Mouse (Mus musculus): Measurements from ENCODE around the gene Foxm1. TPM values are rescaled to one million over a fixed set of nuclear protein-coding genes. Genes with fewer than 3 reads are reported as not detected.
"Not testable (repeated sequence)": the region's sequence is repeated elsewhere in the genome, so short reads cannot be mapped to it uniquely, and the experiment has no call there.

Foxm1 gene
- total and polyA plus RNA-seq, 2 experiments from 2014 or later: 3.9 to 7.3 TPM

- Histone ChIP-seq H3K4me2 (ENCODE audit: low read depth) (no peak within 1 kb of the TSS), H3K27me3 (ENCODE audit: insufficient read depth, low read length) (no peaks in the 10 kb centered on the region), H3K9me3 (ENCODE audit: low read length) (no peaks in the 10 kb centered on the region), H3K36me3 (ENCODE audit: insufficient read depth) (peaks cover 3% of the 10 kb centered on the region; the same call in 1 of the 2 replicates), H3K9ac (no peak within 1 kb of the TSS), H3K27ac (ENCODE audit: low read depth, low read length) (no peak within 1 kb of the TSS), H3K4me3 (ENCODE audit: low read depth, low read length) (no peak within 1 kb of the TSS), H3K4me1 (ENCODE audit: insufficient read depth) (no peaks in the 10 kb centered on the region)
- TF ChIP-seq CTCF (IDR thresholded peaks at IDR 0.05; ENCODE audit: low read depth): no peak
- ATAC-seq (peak; percentile 91), DNase-seq (peak; percentile 40)
- WGBS: 8% methylated on average over 6 of the region's 6 CpGs
These were observed 12.4 kb downstream of the Foxm1 start, which contains the start of the genes Tex52 and Gm44596 for GRCm38 (mm10) chr6:128375192-128375591. Gene Tex52, plus strand, starts transcription at chr6:128375456. Gene Gm44596, plus strand, starts transcription at chr6:128375503.

- Histone ChIP-seq H3K4me2 (ENCODE audit: low read depth) (no peak overlapping the region), H3K9me3 (ENCODE audit: low read length) (no peaks in the 10 kb centered on the region), H3K27me3 (ENCODE audit: insufficient read depth, low read length) (no peaks in the 10 kb centered on the region), H3K36me3 (ENCODE audit: insufficient read depth) (peaks cover 3% of the 10 kb centered on the region; the same call in 1 of the 2 replicates), H3K4me1 (ENCODE audit: insufficient read depth) (no peaks in the 10 kb centered on the region), H3K9ac (no peak overlapping the region), H3K4me3 (ENCODE audit: low read depth, low read length) (no peak overlapping the region), H3K27ac (ENCODE audit: low read depth, low read length) (no peak overlapping the region)
- ATAC-seq (no peak), DNase-seq (no peak)
- TF ChIP-seq CTCF (IDR thresholded peaks at IDR 0.05; ENCODE audit: low read depth): no peak
- 89% methylated on average over 17 of the region's 17 CpGs for WGBS
These were observed 13.8 kb downstream of the Foxm1 start for GRCm38 (mm10) chr6:128376371-128377085.

- Histone ChIP-seq H3K4me1 (ENCODE audit: insufficient read depth) (no peaks in the 10 kb centered on the region), H3K27ac (ENCODE audit: low read depth, low read length) (no peak overlapping the region), H3K4me2 (ENCODE audit: low read depth) (no peak overlapping the region), H3K9ac (no peak overlapping the region), H3K9me3 (ENCODE audit: low read length) (no peaks in the 10 kb centered on the region), H3K27me3 (ENCODE audit: insufficient read depth, low read length) (no peaks in the 10 kb centered on the region), H3K36me3 (ENCODE audit: insufficient read depth) (peaks cover under 1% of the 10 kb centered on the region; the same call in 1 of the 2 replicates), H3K4me3 (ENCODE audit: low read depth, low read length) (no peak overlapping the region)
- 86% methylated on average over 16 of the region's 16 CpGs for WGBS
- ATAC-seq (no peak), DNase-seq (no peak)
- no peak for TF ChIP-seq CTCF (IDR thresholded peaks at IDR 0.05; ENCODE audit: low read depth)
These were observed 16.9 kb downstream of the Foxm1 start for GRCm38 (mm10) chr6:128379636-128380035.

- H3K4me1 ChIP-seq (ENCODE audit: insufficient read depth); H3K4me2 ChIP-seq (ENCODE audit: low read depth); H3K36me3 ChIP-seq (ENCODE audit: insufficient read depth); H3K9ac ChIP-seq; H3K4me3 ChIP-seq (ENCODE audit: low read depth, low read length); ATAC-seq; DNase-seq; H3K27me3 ChIP-seq (ENCODE audit: insufficient read depth, low read length); H3K27ac ChIP-seq (ENCODE audit: low read depth, low read length); H3K9me3 ChIP-seq (ENCODE audit: low read length): not testable (repeated sequence)
- WGBS: 100% methylated on average over 1 of the region's 1 CpGs
- TF ChIP-seq CTCF (IDR thresholded peaks at IDR 0.05; ENCODE audit: low read depth): peak; percentile 7; the same call in 1 of the 2 replicates
These were observed 17.9 kb downstream of the Foxm1 start for GRCm38 (mm10) chr6:128380594-128381167.

- Histone ChIP-seq H3K9ac (no peak overlapping the region), H3K4me3 (ENCODE audit: low read depth, low read length) (no peak overlapping the region), H3K4me1 (ENCODE audit: insufficient read depth) (no peaks in the 10 kb centered on the region), H3K27me3 (ENCODE audit: insufficient read depth, low read length) (no peaks in the 10 kb centered on the region), H3K4me2 (ENCODE audit: low read depth) (no peak overlapping the region), H3K36me3 (ENCODE audit: insufficient read depth) (no peaks in the 10 kb centered on the region), H3K9me3 (ENCODE audit: low read length) (no peaks in the 10 kb centered on the region), H3K27ac (ENCODE audit: low read depth, low read length) (no peak overlapping the region)
- 79% methylated on average over 3 of the region's 3 CpGs for WGBS
- no peak for TF ChIP-seq CTCF (IDR thresholded peaks at IDR 0.05; ENCODE audit: low read depth)
- ATAC-seq: no peak
- no peak for DNase-seq
These were observed 18.5 kb downstream of the Foxm1 start for GRCm38 (mm10) chr6:128381254-128381653.

GRCm38 (mm10) chr6:128383752-128384151 lies 21.0 kb downstream of the Foxm1 start:
- H3K9ac ChIP-seq: no peak overlapping the region
- no peak overlapping the region for H3K27ac ChIP-seq (ENCODE audit: low read depth, low read length)
- H3K27me3 ChIP-seq (ENCODE audit: insufficient read depth, low read length): no peaks in the 10 kb centered on the region
- H3K4me3 ChIP-seq (ENCODE audit: low read depth, low read length): no peak overlapping the region
- no peaks in the 10 kb centered on the region for H3K4me1 ChIP-seq (ENCODE audit: insufficient read depth)
- no peak for TF ChIP-seq CTCF (IDR thresholded peaks at IDR 0.05; ENCODE audit: low read depth)
- 77% methylated on average over 7 of the region's 7 CpGs for WGBS
- no peaks in the 10 kb centered on the region for H3K9me3 ChIP-seq (ENCODE audit: low read length)
- H3K36me3 ChIP-seq (ENCODE audit: insufficient read depth): no peaks in the 10 kb centered on the region
- DNase-seq (no peak), ATAC-seq (no peak)
- H3K4me2 ChIP-seq (ENCODE audit: low read depth): no peak overlapping the region

GRCm38 (mm10) chr6:128385026-128385425 lies 22.3 kb downstream of the Foxm1 start:
- Histone ChIP-seq H3K9me3 (ENCODE audit: low read length) (no peaks in the 10 kb centered on the region), H3K4me1 (ENCODE audit: insufficient read depth) (no peaks in the 10 kb centered on the region), H3K9ac (no peak overlapping the region), H3K4me2 (ENCODE audit: low read depth) (no peak overlapping the region), H3K27me3 (ENCODE audit: insufficient read depth, low read length) (no peaks in the 10 kb centered on the region), H3K27ac (ENCODE audit: low read depth, low read length) (no peak overlapping the region), H3K4me3 (ENCODE audit: low read depth, low read length) (no peak overlapping the region), H3K36me3 (ENCODE audit: insufficient read depth) (no peaks in the 10 kb centered on the region)
- TF ChIP-seq CTCF (IDR thresholded peaks at IDR 0.05; ENCODE audit: low read depth): no peak
- 85% methylated on average over 1 of the region's 1 CpGs for WGBS
- ATAC-seq (no peak), DNase-seq (no peak)

Measured in forebrain, postnatal 0 days (tissue).